Mouse (Mus musculus): Measurements from ENCODE around the gene Sh2d5. TPM values are rescaled to one million over a fixed set of nuclear protein-coding genes. Genes with fewer than 3 reads are reported as not detected.

Gene Sh2d5
- total RNA-seq (2023): under 1 TPM; 0.36 to 0.50 TPM

GRCm38 (mm10) chr4:138250088-138250960 lies at the start of gene Sh2d5, which contains the start of gene Kif17:
Gene Sh2d5 (plus strand): TSS chr4:138250403.
Gene Kif17 (plus strand): TSS chr4:138250435.

DNA sequence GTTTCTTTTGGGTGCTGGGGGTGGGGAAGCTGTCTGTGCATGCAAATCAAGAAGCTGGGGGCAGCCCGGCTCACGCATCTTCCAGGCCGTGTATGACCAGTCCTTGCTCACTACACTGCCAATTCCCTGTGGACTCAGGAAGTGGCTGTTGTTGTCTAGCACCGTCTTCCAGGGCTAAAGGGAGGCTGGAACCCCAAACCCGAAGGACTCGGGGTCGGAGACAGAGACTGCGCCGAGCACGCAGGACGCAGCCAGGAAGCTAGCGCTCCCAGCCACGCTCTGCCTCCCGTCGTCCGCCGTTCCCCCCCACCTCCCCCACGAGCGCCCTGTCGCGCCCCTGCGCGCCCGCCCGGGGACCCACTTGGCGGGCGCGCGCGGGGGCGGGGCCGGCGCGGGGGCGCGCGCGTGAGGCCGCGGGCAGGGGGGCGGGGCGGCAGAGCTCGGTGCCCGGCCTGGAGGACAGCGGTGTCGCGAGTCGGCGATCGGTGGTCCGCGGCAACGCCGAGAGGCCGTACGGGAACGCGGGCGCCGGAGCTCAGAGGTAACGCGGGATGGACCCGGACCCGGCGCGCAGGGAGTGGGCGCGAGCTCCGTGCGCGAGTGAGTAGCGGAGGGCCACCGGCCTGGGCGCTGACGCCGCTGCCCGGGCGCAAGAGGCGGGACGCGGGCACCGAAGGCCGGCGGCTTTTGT lies 33.9 kb upstream of the Sh2d5 start, which contains the start of gene Hp1bp3:
Hp1bp3 (plus strand) TSS at position 97 of the 691 bp plus-strand sequence.

GRCm38 (mm10) chr4:138304340-138305104 lies 54.3 kb downstream of the Sh2d5 start, which contains the start of gene Ddost:
Gene Ddost (plus strand): TSS chr4:138304730.

Other genes starting within 250 kb of the Sh2d5 start
- gene Hp1bp3, start 34.1 kb upstream of the Sh2d5 start, total RNA-seq (2023): 10 to 100 TPM; 79.2 to 86.1 TPM
- under 1 TPM; 0.52 to 0.85 TPM for gene Kif17, start within 50 bp of the Sh2d5 start, total RNA-seq (2023)
- gene Ddost, start 54.3 kb downstream of the Sh2d5 start, total RNA-seq (2023): 100 to 1,000 TPM in 1 of 2 experiments, 10 to 100 TPM in 1; 98.4 to 102 TPM
- 10 to 100 TPM; 47.7 to 49.5 TPM for gene Pink1, start 75.9 kb downstream of the Sh2d5 start, total RNA-seq (2023)
- not detected for gene Cda, start 117.6 kb downstream of the Sh2d5 start, total RNA-seq (2023)
- not detected for gene Fam43b, start 146.1 kb downstream of the Sh2d5 start, total RNA-seq (2023)
- gene Mul1, start 184.3 kb downstream of the Sh2d5 start, total RNA-seq (2023): 10 to 100 TPM; 28.2 to 32.0 TPM
- under 1 TPM; 0.21 to 0.30 TPM for gene Camk2n1, start 203.9 kb downstream of the Sh2d5 start, total RNA-seq (2023)

All from monocyte, adult 59 days (primary cell).